Mouse (Mus musculus) v-Abl transformed pro-B cells (cell line): ENCODE results near the gene Vmo1.

Source experiments
- in situ Hi-C, 2 experiments: fragments of 400-800 bp; cut with MboI; formaldehyde crosslinking; loops; one replicate each; pipeline ENCODE4 v1.15.1; 2025; ENCODE audit not compliant: unreplicated experiment in 2 of 2

Gene Vmo1

GRCm38 (mm10) chr11:70523306-70523989, 9.0 kb upstream of the Vmo1 start:
- in situ Hi-C loops: loop anchor here (25.0 kb wide), 1 partner anchor 286 kb away; the partner anchor contains the start of genes 0610010K14Rik (in 2 of the 2), Bcl6b (in 2 of the 2), Gm21988 (in 2 of the 2) and Rnasek (in 2 of the 2)

- in situ Hi-C loops: loop anchor here (25.0 kb wide), 1 partner anchor 283 kb away; the partner anchor contains the start of genes 0610010K14Rik (in 2 of the 2), Bcl6b (in 2 of the 2), Gm21988 (in 2 of the 2) and Rnasek (in 2 of the 2)
Observed at GRCm38 (mm10) chr11:70520178-70520769, 5.9 kb upstream of the Vmo1 start.

- in situ Hi-C loops: loop anchor here (5.0 to 25.0 kb wide), 4 partner anchors 83 to 282 kb away; partner anchors contain the start of genes 0610010K14Rik (in 2 of the 2), Bcl6b (in 2 of the 2), Gm21988 (in 2 of the 2) and Rnasek (in 2 of the 2)
Observed at GRCm38 (mm10) chr11:70518923-70519322, 4.5 kb upstream of the Vmo1 start, which contains the start of gene Gltpd2. Gltpd2 (plus strand) TSS chr11:70519196.

- in situ Hi-C loops: loop anchor here (5.0 to 25.0 kb wide), 4 partner anchors 84 to 281 kb away; partner anchors contain the start of genes 0610010K14Rik (in 2 of the 2), Bcl6b (in 2 of the 2), Gm21988 (in 2 of the 2) and Rnasek (in 2 of the 2)
Observed at GRCm38 (mm10) chr11:70518436-70518835, 4.0 kb upstream of the Vmo1 start.

- in situ Hi-C loops: loop anchor here (5.0 to 25.0 kb wide), 4 partner anchors 86 to 279 kb away; partner anchors contain the start of genes 0610010K14Rik (in 2 of the 2), Bcl6b (in 2 of the 2), Gm21988 (in 2 of the 2) and Rnasek (in 2 of the 2)
Observed at GRCm38 (mm10) chr11:70516352-70516751, 1.9 kb upstream of the Vmo1 start.

GRCm38 (mm10) chr11:70513520-70513919, 896 bp downstream of the Vmo1 start:
- in situ Hi-C loops: loop anchor here (25.0 kb wide), 1 partner anchor 276 kb away; the partner anchor contains the start of genes 0610010K14Rik (in 2 of the 2), Bcl6b (in 2 of the 2), Gm21988 (in 2 of the 2) and Rnasek (in 2 of the 2)

- in situ Hi-C loops: loop anchor here (25.0 kb wide), 1 partner anchor 276 kb away; the partner anchor contains the start of genes 0610010K14Rik (in 2 of the 2), Bcl6b (in 2 of the 2), Gm21988 (in 2 of the 2) and Rnasek (in 2 of the 2)
Observed at GRCm38 (mm10) chr11:70512709-70513342, 1.6 kb downstream of the Vmo1 start.

GRCm38 (mm10) chr11:70511825-70512224, 2.6 kb downstream of the Vmo1 start:
- in situ Hi-C loops: loop anchor here (25.0 kb wide), 1 partner anchor 275 kb away; the partner anchor contains the start of genes 0610010K14Rik (in 2 of the 2), Bcl6b (in 2 of the 2), Gm21988 (in 2 of the 2) and Rnasek (in 2 of the 2)

GRCm38 (mm10) chr11:70511242-70511641, 3.2 kb downstream of the Vmo1 start:
- in situ Hi-C loops: loop anchor here (25.0 kb wide), 1 partner anchor 274 kb away; the partner anchor contains the start of genes 0610010K14Rik (in 2 of the 2), Bcl6b (in 2 of the 2), Gm21988 (in 2 of the 2) and Rnasek (in 2 of the 2)

GRCm38 (mm10) chr11:70509753-70510564, 4.5 kb downstream of the Vmo1 start:
- in situ Hi-C loops: loop anchor here (5.0 to 25.0 kb wide), 2 partner anchors 78 to 273 kb away; partner anchors contain the start of genes 0610010K14Rik (in 2 of the 2), Arrb2 (in 2 of the 2), Bcl6b (in 2 of the 2) and Gm21988 (in 2 of the 2)

- in situ Hi-C loops: loop anchor here (5.0 to 25.0 kb wide), 2 partner anchors 75 to 270 kb away; partner anchors contain the start of genes 0610010K14Rik (in 2 of the 2), Arrb2 (in 2 of the 2), Bcl6b (in 2 of the 2) and Gm21988 (in 2 of the 2)
Observed at GRCm38 (mm10) chr11:70506962-70507515, 7.4 kb downstream of the Vmo1 start.

GRCm38 (mm10) chr11:70506385-70506784, 8.0 kb downstream of the Vmo1 start:
- in situ Hi-C loops: loop anchor here (5.0 to 25.0 kb wide), 2 partner anchors 74 to 269 kb away; partner anchors contain the start of genes 0610010K14Rik (in 2 of the 2), Arrb2 (in 2 of the 2), Bcl6b (in 2 of the 2) and Gm21988 (in 2 of the 2)

- in situ Hi-C loops: loop anchor here (5.0 to 25.0 kb wide), 3 partner anchors 43 to 268 kb away; partner anchors contain the start of genes 0610010K14Rik (in 2 of the 2), Arrb2 (in 2 of the 2), Bcl6b (in 2 of the 2) and Gm21988 (in 2 of the 2)
Observed at GRCm38 (mm10) chr11:70504970-70505369, 9.4 kb downstream of the Vmo1 start, which contains the start of gene Tm4sf5. Tm4sf5 (plus strand) TSS chr11:70505244.

- in situ Hi-C loops: loop anchor here (5.0 to 25.0 kb wide), 2 partner anchors 40 to 265 kb away; partner anchors contain the start of genes 0610010K14Rik (in 2 of the 2), Bcl6b (in 2 of the 2), Gm21988 (in 2 of the 2) and Rnasek (in 2 of the 2)
Observed at GRCm38 (mm10) chr11:70502018-70502417, 12.4 kb downstream of the Vmo1 start.

GRCm38 (mm10) chr11:70500476-70500812, 14.0 kb downstream of the Vmo1 start:
- in situ Hi-C loops: loop anchor here (5.0 to 25.0 kb wide), 2 partner anchors 38 to 263 kb away; partner anchors contain the start of genes 0610010K14Rik (in 2 of the 2), Bcl6b (in 2 of the 2), Gm21988 (in 2 of the 2) and Rnasek (in 2 of the 2)

GRCm38 (mm10) chr11:70499566-70500475, 14.6 kb downstream of the Vmo1 start:
- in situ Hi-C loops: loop anchor here (5.0 to 25.0 kb wide), 4 partner anchors 38 to 1038 kb away; partner anchors contain the start of genes 0610010K14Rik (in 2 of the 2), Bcl6b (in 2 of the 2), Gm21988 (in 2 of the 2) and Rnasek (in 2 of the 2)
